Mouse (Mus musculus): ENCODE measurements at regions not wholly inside any gene's neighbourhood (a gene's known extent, or its start where the extent isn't known, plus 50 kb on each side); places are given as distances from the start of the nearest gene placed in this dataset.

DNA sequence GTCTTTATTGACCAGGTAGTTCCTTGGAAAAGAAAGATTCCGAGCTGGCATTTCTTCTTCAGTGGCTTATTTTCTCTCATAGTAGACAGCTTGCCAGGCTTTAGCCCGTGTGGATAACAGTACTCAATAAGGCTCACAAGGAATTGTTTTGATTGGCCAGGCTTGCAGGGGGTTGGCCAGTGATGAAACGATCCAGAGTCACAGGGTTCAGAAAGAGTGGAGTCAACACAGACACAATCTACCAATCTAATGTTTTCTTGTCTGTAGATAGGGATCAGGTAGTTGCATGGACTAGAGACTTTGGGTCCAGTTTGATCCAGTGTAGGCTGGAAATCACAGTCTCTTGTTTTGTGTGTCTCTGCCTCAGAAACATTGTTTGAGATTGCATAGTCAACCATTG is 115.8 kb upstream of the Tab2 start:
- no peak for DNase-seq (ENCODE audit: low spot score)

DNA sequence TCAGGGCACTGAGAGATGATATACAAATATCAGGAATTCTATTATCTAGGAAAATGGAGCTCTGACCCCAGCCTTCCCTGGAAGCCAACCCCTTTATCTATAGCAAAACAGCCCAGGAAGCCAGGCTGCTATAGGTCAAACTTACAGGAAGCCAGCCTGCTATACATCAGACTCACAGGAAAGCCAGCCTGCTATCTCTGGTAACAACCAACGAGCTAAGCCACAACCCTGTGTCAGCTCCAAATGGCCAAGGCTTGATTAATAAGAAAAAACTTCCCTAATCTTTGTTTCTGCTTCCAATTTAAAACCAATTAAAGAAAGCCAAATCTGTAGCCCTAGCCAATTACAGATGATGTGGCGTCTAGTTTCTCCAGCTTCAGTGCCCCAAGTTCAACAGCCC is 114.4 kb upstream of the Tab2 start:
- DNase-seq (ENCODE audit: low spot score) = no peak

DNA sequence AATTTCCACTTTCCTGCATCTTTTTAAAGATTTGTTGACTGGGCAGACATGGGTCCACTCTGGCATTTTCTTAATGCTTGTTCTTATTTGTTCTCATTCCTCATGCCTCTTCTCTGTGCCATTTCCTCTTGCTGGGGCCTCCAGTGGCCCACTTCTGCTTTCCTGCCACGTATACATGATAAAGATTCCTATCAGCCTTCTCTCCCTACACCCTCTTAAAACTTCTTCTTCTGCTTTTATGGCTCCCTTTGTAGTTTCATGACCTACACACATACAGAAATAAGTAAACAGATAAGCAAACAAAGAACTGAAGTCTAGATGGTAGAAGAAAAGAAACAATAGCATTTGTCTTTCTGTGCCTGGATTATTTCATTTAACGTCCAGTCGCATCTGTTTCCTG is 110.9 kb upstream of the Tab2 start:
- no peak for DNase-seq (ENCODE audit: low spot score)

DNA sequence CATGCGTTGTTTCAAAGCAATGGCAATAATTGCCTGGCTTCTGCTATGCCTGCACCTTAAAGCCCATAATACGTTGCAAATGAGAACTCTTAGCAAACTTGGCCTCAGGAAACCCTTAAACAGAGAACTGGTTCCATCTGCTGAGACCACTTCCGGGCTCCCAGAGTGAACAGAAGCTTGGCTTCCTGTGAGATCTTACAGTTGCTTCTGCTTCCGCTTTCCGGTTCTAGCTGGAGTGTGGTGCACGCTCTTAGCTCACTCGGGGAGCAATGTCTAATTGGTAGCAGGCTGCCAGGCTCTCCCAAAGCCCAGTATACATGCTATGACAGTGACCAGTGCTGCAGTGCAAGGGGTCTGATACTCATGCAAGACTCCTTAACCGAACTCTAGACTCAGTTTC is 109.7 kb upstream of the Tab2 start:
- DNase-seq (ENCODE audit: low spot score) = peak; percentile 70

DNA sequence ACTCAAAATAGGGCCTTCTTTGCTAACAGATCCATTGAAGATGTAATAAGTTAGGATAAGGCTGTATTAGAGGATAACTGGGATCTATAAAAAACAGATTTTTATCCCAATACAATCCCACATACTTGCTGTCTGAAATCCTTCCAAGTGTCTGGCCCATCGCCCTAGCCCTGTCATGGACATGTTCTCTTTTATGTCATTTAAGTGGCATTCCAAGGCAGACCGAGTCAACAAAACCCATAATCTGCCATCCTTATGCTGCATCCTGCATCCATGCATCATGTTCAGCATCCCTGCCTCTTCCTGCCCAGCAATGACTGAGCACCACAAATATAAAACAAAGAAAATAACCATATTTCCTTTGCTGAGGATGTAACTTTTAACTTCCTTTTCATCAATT is 108.3 kb upstream of the Tab2 start:
- no peak for DNase-seq (ENCODE audit: low spot score)

DNA sequence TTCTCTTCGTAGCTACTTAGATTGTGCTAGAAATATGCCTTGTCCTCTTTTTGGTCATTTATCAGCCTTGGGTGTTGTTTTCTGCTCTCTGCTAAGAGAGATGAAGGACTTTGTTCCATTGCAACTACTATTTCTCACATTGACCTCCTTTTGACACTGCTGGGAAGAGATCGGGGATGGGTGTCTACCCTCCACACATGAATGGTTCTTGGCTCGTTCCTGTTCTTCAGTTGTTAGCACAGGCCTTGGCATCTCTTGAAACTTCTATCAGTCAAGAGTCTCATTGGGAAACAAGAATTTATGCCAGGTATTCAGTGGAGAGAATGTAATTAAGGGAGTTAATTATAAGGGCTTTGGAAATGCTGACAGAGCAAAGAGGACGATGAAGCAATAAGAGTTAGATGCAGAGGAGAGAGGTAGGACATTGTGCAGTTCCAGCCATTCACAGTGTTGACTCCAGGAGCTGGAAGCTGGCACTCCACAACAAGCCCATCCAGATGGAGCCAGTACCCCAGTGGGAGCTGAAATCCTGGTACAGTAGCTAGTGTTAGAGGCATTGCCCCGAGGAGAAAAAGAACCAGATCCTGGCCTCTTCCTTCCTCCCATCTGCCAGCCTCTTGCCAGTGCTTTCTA is 107.5 kb upstream of the Tab2 start:
- DNase-seq (ENCODE audit: low spot score) = no peak

DNA sequence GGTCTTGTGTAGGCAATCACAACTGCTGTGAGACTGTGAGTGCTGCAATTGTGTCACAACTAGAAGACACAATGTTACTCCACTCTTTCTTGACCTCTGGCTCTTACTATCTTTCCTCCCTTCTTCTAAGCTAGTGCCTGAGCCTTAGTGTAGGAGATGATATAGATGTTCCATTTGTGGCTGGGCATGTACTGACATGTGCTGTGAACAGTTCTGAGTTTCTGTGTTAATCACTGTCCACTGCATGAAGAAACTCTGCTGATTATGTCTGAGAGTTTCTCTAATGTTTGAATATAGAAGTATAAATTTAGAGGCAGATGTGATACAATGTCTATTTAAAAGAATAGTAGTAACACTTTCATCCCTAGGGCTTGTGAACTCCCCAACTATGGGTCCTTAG is 105.0 kb upstream of the Tab2 start:
- no peak for DNase-seq (ENCODE audit: low spot score)

DNA sequence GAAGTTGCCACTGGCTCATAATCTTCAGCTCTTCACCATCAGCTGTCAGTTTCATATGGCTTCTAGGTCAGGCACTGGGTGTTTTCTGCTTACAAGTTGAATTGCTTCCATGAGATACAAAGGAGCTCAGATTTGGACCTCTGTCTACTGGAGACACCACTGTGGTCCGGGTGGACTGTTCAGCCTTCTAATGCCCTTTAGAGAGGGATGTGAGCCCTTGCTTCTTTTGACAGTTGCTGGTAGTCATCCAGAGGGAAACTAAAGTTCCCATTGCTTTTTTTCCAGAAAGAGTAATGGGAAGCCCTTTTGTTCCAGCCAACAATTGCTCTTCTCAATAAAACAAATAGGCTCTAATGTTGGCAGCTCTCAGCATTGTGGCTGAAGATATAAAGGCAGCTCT is 103.7 kb upstream of the Tab2 start:
- no peak for DNase-seq (ENCODE audit: low spot score)

DNA sequence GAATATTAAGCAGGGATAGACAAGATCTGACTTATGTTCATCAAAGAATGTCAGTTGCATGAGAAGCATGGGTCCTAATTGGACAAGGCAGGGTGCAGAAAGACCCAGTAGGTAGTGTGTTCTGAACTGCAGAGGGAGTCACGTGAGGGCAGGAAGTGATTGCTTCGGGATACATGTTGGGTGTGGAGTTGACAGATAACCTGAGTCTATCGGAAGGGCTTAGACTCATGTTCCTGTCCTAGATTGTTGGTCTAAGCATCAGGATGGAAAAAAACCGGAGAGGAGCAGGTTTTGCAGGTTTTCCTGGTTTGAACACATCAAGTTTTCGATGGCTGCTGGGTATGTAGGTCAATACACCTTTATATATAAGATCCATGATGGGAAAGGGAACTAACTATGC is 101.8 kb upstream of the Tab2 start:
- no peak for DNase-seq (ENCODE audit: low spot score)

DNA sequence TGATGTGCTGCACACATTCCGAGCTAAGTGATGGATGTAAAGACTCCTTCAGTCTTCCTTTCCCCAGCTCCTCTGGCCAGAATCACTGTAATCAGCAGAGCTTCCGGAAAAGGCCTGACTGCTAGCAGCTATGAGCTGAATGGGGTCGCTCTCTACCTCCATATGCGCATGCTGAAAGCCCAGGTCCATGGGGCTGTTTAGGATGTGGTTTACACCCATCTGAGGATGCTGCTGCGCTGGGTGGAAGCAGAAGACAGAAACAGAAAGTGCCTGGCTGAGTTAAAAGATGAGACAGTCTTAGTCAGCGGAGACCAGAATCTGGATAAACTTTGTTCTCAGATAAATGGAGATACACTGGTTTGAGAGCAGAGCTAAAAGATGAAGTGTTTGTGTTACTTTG is 99.3 kb upstream of the Tab2 start:
- DNase-seq (ENCODE audit: low spot score) = peak; percentile 75

DNA sequence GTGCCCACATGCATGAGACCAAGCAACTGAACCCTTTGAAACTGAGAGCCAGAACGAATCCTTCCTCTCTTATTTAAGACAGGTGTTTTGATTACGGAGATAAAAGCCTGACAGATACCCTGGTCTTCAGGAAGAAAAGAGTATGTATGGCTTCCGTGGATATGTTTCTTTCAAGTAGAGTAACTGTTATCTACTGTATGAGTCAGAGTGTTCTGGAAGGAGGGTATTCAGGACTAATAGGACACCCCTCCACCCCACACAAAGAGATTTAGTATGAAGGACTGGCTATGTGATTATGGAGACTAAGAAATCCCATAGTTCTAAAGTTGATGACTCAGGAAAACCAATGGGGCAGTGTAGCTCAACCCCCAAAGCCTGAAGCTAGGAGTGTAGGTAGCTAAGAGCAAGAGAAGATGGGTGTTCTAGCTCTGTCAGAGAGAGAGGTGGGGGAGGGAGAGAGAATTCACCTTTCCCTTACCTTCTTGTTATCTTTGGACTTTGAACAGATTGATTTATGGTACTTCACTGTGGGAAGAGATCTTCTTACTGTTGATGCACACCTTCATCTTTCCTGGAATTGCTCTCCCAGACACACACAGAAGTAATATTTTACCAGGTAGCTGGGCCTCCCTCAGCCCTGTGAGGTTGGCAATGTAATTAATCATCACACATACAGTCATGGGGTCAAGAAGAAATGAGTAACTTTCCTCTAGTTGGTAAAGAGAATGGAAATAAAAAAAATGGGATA is 87.6 kb upstream of the Tab2 start:
- DNase-seq (ENCODE audit: low spot score) = no peak

DNA sequence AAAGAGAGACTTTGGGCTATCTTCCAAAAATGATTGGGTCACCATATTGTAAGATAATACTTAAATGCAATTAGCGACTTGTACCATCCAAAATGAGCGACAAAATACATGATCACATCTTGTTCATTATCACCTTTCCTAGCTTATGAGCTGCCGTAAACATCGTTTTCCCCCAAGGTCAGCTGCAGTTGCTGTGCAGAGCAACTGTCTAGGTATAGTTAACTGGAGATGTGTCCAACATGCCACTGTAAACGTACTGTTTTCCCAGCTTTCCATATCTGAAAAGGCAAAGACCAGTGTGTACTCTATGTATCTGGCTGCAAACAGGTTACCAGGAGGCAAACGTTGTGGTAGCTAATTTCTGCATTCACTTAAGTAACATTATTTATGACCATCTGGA is 86.3 kb upstream of the Tab2 start:
- DNase-seq (ENCODE audit: low spot score) = no peak

DNA sequence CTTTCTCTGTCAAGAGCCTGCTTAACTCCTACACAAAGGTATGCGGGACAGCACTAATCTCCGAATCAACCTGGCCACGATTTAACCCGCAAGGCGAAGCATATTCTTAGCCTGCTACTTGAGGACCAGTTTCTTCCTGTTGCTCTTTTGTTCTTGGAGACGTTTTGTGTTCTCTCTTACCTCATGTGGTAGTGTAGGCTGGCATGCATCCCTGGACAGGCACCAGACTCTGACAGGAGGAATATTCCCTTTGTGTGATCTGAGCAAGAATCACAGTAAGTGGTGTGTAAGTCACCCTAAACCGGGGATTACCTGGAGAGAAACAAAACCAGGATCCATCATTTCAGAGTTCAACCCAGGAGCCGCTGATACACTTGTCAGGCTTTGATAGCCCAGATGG is 85.8 kb upstream of the Tab2 start:
- DNase-seq (ENCODE audit: low spot score) = no peak

DNA sequence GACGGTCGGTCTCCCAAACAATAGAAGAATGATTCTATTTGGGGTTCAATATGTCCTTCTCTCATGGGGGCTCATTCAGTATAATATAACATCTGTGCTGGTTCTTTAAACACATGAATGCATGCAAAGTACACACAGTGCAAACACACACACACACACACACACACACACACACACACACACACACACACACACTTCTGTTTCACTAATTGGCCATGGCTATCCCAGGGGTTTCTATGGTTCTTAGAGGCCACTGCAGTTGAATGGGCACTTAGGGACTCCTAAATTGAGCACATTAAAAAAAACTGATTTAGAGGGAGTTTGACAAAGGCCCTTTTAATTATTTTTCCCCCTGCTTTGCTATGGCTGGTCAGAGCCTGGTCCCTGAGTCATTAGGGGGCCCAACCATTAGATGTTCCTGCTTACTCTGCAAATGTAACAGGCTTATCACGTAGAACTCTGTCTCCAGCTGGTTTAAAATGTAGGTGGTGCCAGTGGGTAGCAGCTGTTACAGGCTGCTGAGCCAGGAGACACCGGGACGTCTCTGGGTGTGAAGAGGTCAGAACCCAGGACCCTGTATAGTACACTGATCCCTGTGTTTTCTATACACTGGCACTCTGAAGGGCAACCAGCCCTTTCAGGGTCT is 82.1 kb upstream of the Tab2 start:
- no peak for DNase-seq (ENCODE audit: low spot score)

DNA sequence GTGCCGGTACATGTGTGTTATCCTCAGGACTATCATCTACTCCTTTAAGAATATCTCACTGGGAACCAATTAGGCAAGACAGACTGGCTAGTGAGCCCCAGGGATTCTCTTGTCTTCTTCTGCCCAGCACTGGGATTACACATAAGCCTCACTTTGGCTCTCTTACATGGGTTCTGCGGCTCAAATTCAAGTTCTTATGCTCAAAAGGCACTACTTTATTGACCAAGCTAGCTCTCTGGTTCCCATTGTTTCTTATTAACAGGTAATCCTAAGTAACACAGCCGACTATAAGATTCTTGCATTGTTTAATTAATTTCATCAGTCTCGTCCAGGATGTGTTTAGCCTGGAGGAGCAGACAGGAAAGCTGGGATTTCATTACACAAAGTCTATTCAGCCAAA is 80.3 kb upstream of the Tab2 start:
- DNase-seq (ENCODE audit: low spot score) = no peak

DNA sequence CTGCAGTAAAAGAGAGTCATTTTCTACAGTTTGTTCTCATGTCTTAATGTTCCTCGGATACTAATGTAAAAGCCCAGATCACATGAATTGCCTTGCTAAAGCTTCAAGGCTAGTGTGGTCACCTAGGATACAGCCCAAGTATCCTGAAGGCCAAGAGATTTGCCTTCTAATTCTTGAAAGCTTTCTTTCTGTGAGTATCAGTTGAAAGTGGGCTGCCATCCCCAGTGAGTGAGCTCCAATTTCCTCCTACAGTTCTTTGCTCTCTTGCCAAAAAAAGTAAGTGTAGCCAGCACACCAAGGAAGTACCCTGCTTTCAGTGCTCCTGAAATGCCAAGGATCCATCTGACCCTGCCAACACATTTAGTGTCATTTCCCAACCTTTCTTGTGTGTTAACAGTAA is 79.3 kb upstream of the Tab2 start:
- DNase-seq (ENCODE audit: low spot score) = no peak

DNA sequence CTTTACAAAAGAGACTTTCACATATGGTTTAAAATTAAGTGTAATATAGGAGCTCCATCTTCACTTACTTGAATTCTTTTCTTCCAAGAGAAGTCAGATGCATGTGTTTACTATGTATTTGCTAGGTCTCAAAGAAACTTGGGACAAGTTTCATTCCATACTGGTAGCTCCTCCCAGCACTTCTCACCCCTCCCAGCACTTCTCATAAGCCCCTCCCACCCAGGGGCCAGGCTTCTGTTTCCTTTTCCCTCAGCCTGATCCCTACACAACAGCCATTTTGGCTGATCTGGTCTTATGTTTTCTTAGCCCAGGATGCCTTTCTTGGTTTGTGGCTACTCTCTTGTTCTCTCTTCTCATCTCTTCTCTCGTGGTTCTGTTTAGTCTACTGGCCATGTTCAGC is 76.2 kb upstream of the Tab2 start:
- DNase-seq (ENCODE audit: low spot score) = no peak

DNA sequence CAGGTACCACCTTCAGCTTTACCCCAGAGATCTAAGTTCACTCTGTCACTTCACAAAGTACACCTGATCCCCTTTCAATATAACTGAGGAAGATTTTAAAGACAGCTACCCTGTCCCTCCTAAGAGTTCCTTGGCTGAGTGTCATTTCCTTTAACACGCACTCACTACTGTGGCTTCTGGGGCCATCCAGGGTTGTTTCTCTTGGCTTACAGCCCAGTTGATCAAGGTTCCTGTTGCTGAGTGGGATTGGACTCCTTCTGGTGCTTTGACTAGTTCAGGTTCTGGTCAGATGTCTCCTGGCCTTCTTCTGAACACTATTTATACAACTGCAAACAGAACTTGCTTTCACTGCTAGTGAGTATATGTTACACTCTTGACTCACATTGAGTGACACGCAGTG is 72.8 kb upstream of the Tab2 start:
- no peak for DNase-seq (ENCODE audit: low spot score)

DNA sequence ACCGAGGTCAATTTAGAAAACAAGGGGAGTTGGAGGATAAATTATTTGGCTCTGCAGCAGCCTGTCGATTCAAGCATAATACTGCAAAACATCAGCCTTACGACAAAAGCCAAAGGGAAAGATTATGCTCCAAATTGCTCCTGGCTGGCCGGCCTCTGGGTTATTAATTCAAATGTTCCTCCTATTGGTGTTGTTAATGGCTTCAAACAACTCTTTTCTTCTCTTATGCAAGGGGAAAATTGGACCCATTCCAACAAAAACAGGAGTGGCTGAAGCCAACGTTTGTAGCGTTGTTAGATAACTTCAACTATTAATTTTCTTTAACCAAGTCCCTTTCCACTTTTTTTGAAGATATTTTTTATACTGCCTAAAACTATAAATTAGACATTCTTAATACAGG is 71.0 kb upstream of the Tab2 start:
- DNase-seq (ENCODE audit: low spot score) = no peak

DNA sequence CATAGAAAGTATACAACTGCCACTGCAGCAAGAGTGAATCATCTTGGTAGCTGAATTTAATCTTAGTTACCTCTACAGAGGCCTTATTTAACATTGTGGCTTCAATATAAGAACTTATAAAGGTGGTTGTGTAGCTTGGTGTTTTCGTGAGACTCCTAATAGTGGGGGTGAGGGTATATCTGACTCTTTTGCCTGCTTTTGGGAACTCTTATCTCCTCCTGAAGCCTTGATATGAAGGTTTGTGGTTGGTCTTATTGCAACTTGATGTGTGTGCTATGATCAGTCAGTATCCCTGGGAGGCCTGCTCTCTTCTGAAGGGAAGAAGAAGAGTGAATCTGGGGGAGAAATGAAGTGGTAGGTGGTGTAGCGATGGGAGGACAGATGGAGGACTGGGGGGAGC is 67.7 kb upstream of the Tab2 start:
- DNase-seq (ENCODE audit: low spot score) = no peak

DNA sequence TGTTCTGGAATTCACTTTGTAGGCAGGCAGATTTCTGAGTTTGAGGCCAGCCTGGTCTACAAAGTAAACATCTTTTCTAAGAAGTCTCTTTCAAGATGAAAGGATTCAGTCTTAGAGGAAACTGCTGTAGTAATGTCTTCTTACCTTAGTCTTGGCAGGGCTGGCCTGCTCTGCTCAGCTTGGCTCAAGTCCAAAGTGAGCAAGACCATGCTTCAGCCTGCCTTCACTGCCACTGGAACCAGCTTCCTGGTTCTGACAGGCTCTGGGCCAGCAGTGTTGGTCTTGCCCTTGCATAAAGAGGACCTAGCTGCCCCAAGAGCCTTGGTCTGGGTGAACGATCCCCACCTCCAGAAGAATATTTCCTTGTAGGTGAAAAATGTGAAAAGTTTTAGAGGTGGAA is 65.9 kb upstream of the Tab2 start:
- no peak for DNase-seq (ENCODE audit: low spot score)

DNA sequence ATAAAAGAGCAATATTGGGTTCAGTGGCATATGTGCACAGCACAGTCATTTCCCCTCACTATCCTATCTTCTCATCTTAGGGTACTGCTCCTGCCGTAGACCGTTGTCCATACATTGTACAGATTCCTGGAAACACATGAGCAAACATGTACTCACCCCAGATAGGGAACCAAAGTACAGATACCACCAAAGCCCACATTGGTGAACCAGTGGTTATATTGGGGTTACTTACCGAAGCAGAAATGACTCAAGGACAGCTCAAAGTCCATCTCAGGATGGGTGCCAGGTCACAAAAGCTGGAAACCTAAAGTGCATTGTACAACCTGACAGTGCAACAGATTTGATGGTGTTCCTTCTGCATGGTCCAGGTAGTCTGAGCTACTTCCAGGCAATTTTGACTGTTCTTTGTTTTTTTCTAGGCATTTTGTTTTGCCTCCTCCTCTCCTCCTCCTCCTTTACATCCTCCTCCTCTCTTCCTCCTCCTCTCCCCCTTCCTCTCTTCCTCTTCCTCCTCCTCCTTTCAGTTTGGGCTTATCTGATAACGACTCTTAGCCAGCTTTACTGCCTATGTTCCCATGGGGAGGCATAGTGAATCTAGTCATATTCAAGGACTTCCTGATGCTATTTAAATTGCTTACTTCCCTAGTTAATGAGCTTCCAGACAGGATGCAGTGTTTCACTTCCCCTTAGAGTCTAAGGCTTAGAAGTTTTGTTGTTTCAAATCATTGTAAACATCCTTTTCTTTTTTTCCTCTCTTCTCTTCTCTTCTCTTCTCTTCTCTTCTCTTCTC is 65.1 kb upstream of the Tab2 start:
- no peak for DNase-seq (ENCODE audit: low spot score)

DNA sequence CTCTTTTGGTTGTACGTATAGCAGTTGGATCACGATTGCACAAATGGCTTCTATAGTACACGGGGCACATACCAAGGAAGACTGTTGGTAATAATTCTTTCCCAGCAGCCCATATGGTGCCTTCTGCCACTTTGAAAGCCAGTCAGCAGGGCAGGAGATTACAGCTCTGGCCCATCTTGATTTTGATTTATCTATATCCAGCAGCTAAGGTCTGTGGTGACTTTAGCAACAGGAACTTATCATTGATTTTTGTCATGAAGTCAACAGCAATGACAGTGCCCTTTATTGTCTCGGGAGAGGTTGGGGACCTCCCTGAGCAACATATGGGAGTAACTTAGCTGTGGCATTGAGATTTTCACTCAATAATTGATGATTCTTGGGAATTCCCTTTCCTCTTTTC is 64.1 kb upstream of the Tab2 start:
- DNase-seq (ENCODE audit: low spot score) = no peak
